In the genomic region with DNA sequence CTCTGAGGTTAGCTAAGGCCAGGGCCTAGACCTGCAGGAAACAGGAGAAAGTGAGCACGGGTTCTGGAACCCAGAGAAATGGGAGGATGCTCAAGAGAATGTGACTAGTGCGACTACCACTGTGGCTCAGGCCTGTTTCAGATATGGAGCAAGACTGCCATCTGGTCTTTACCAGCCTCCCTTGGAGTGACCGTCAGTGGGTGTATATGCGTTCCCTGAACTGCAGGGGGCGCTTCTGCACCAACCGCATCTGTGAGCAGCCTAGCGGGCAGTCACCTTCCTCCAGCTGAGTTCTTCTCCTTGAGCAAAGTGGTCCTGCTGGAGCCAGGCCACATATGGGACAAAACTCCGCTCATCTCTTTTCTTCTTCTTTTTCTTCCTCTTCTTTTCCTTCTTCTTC, we compare ENCODE assay signal across 11 mouse cellular contexts. TPM values are rescaled to one million over a fixed set of nuclear protein-coding genes. Genes with fewer than 3 reads are reported as not detected.
DNase-seq lines count a peak whose midpoint lies in the region; ATAC-seq and TF ChIP-seq lines count a peak whose summit lies in the region.
"Had no signal": no experiment of that assay in that cellular context is flagged by ENCODE, and none has a peak within 500 bp of the region (broad histone marks: within the 10 kb centered on the region; RNA-seq: fewer than 3 reads in every experiment).

No protein-coding gene starts in this region.

- peak; percentile 54; the same call in 1 of the 2 replicates for TF ChIP-seq CTCF in spleen, adult 2 months (IDR thresholded peaks at IDR 0.05; ENCODE audit: extremely low read depth, insufficient read depth, insufficient read length, insufficient replicate concordance)
- peak; percentile 72 for TF ChIP-seq CTCF in stomach, postnatal 0 days (IDR thresholded peaks at IDR 0.05; ENCODE audit: low read depth)

- peak; percentile 61 to 77 for DNase-seq in adrenal gland, adult (ENCODE audit: inconsistent age in 2 of 2, low spot score in 1 of 2)
- DNase-seq in adrenal gland, postnatal 4 days (ENCODE audit: low spot score in 2 of 2): no peak
- no peak for DNase-seq in spleen, adult 2 months (ENCODE audit: low read depth in 1 of 2, low spot score in 2 of 2)
- no peak for DNase-seq in spleen, adult 18-20 months
- DNase-seq in limb, embryonic 10.5 days (ENCODE audit: low spot score): peak; percentile 47
- DNase-seq in stomach, postnatal 0 days (ENCODE audit: low spot score): peak; percentile 62
- no peak for DNase-seq in right cerebral cortex, postnatal 25 days
- no peak for DNase-seq in gastrocnemius, postnatal 14 days

- H3K27me3 ChIP-seq in spleen, adult 2 months (ENCODE audit: control insufficient read depth, insufficient read depth, low read length): no peaks in the 10 kb centered on the region
- H3K27me3 ChIP-seq in limb, embryonic 10.5 days (ENCODE audit: low read depth, poor library complexity, severe bottlenecking): 0 out of 2 replicates have a peak, but pooled peaks cover 4% of the 10 kb centered on the region
- H3K27me3 ChIP-seq in stomach, postnatal 0 days (ENCODE audit: control insufficient read depth, insufficient read depth, low read length): no peaks in the 10 kb centered on the region
- H3K27me3 ChIP-seq: embryonic facial prominence, embryonic 13.5 days; kidney, embryonic 15.5 days; neural tube, embryonic 12.5 days had no signal

- H3K36me3 ChIP-seq in spleen, adult 2 months (ENCODE audit: control insufficient read depth, insufficient read depth, low read length): no peaks in the 10 kb centered on the region
- no peaks in the 10 kb centered on the region for H3K36me3 ChIP-seq in limb, embryonic 10.5 days
- no peaks in the 10 kb centered on the region for H3K36me3 ChIP-seq in stomach, postnatal 0 days (ENCODE audit: control insufficient read depth, insufficient read depth, low read length)
- H3K36me3 ChIP-seq: embryonic facial prominence, embryonic 13.5 days; kidney, embryonic 15.5 days; neural tube, embryonic 12.5 days had no signal

- H3K9ac ChIP-seq in stomach, postnatal 0 days (ENCODE audit: low read length): no peak overlapping the region
- H3K9ac ChIP-seq: embryonic facial prominence, embryonic 13.5 days; kidney, embryonic 15.5 days; neural tube, embryonic 12.5 days had no signal

- H3K4me1 ChIP-seq in spleen, adult 2 months (ENCODE audit: control insufficient read depth, insufficient read depth, insufficient read length): peaks cover 15% of the 10 kb centered on the region; the same call in 1 of the 2 replicates
- 0 out of 2 replicates have a peak, but pooled peaks cover 11% of the 10 kb centered on the region for H3K4me1 ChIP-seq in limb, embryonic 10.5 days
- H3K4me1 ChIP-seq in stomach, postnatal 0 days (replicated peaks; ENCODE audit: control insufficient read depth, insufficient read depth): no peaks in the 10 kb centered on the region
- H3K4me1 ChIP-seq: embryonic facial prominence, embryonic 13.5 days; kidney, embryonic 15.5 days; neural tube, embryonic 12.5 days had no signal

- no peaks in the 10 kb centered on the region for H3K9me3 ChIP-seq in limb, embryonic 10.5 days (replicated peaks)
- no peaks in the 10 kb centered on the region for H3K9me3 ChIP-seq in stomach, postnatal 0 days (ENCODE audit: control insufficient read depth, low read length)
- H3K9me3 ChIP-seq: embryonic facial prominence, embryonic 13.5 days; kidney, embryonic 15.5 days; neural tube, embryonic 12.5 days had no signal

- no peak for TF ChIP-seq EP300 in stomach, postnatal 0 days (optimal IDR thresholded peaks at IDR 0.05)

- no peak for TF ChIP-seq POLR2A in spleen, adult 2 months (IDR thresholded peaks at IDR 0.05; ENCODE audit: low read depth, low read length)

- H3K4me2 ChIP-seq in stomach, postnatal 0 days (replicated peaks; ENCODE audit: low read depth): no peak overlapping the region
- H3K4me2 ChIP-seq: embryonic facial prominence, embryonic 13.5 days; kidney, embryonic 15.5 days; neural tube, embryonic 12.5 days had no signal

- peak; percentile 50 for ATAC-seq in stomach, postnatal 0 days (ENCODE audit: low FRiP score, low TSS enrichment)

- H3K27ac ChIP-seq in spleen, adult 2 months (ENCODE audit: insufficient read depth, low read length): no peak overlapping the region
- no peak overlapping the region for H3K27ac ChIP-seq in limb, embryonic 10.5 days
- no peak overlapping the region for H3K27ac ChIP-seq in stomach, postnatal 0 days (replicated peaks)
- H3K27ac ChIP-seq: embryonic facial prominence, embryonic 13.5 days; kidney, embryonic 15.5 days; neural tube, embryonic 12.5 days had no signal

- H3K4me3 ChIP-seq in spleen, adult 2 months (ENCODE audit: extremely low read depth, insufficient read depth, insufficient read length): no peak overlapping the region
- H3K4me3 ChIP-seq in limb, embryonic 10.5 days: no peak overlapping the region
- H3K4me3 ChIP-seq in stomach, postnatal 0 days (ENCODE audit: low read depth, low read length): no peak overlapping the region
- H3K4me3 ChIP-seq: embryonic facial prominence, embryonic 13.5 days; kidney, embryonic 15.5 days; neural tube, embryonic 12.5 days had no signal

- WGBS in spleen, adult 2 months: 67% methylated on average over 8 of the region's 8 CpGs
- 34% methylated on average over 8 of the region's 8 CpGs for WGBS in limb, embryonic 10.5 days
- 46% methylated on average over 8 of the region's 8 CpGs for WGBS in stomach, postnatal 0 days

- intact Hi-C loops in gastrocnemius, postnatal 14 days (cut with DNase I; ENCODE audit: low total_unique reads): no loop called here

RNA-seq across cellular contexts. Expression of gene Lefty1, which starts 15.1 kb away (rescaled TPM):
- 1 to 10 TPM; 1.4 to 2.7 TPM for total RNA-seq in adrenal gland, postnatal 4 days (2021)
- polyA plus RNA-seq in spleen, adult 2 months (2012; rRNA removed): 10.9 and 16.8 TPM in 2 replicates
- polyA plus RNA-seq in limb, embryonic 10.5 days (2016; fragmentation: Nextera tagmentation; extraction: Ambion mirVana): 0.23 and 0.33 TPM in 2 replicates
- polyA plus RNA-seq in stomach, postnatal 0 days (2015; fragmentation: Nextera tagmentation; extraction: Ambion mirVana): 6.1 TPM in 2 replicates
- under 1 TPM; 0.44 to 0.53 TPM for total RNA-seq in gastrocnemius, postnatal 14 days (2021)

RNA-seq across cellular contexts. Expression of gene Pycr2, which starts 15.6 kb away (rescaled TPM):
- 10 to 100 TPM; 43.6 to 43.7 TPM for total RNA-seq in adrenal gland, postnatal 4 days (2021)
- polyA plus RNA-seq in spleen, adult 2 months (2012; rRNA removed): 41.7 and 53.9 TPM in 2 replicates
- polyA plus RNA-seq in limb, embryonic 10.5 days (2016; fragmentation: Nextera tagmentation; extraction: Ambion mirVana): 163 and 166 TPM in 2 replicates
- polyA plus RNA-seq in stomach, postnatal 0 days (2015; fragmentation: Nextera tagmentation; extraction: Ambion mirVana): 62.6 and 63.7 TPM in 2 replicates
- total RNA-seq in gastrocnemius, postnatal 14 days (2021): 10 to 100 TPM; 18.3 to 18.4 TPM

RNA-seq across cellular contexts. Expression of gene Tmem63a, which starts 22.5 kb away (rescaled TPM):
- 10 to 100 TPM; 32.2 to 33.0 TPM for total RNA-seq in adrenal gland, postnatal 4 days (2021)
- 38.6 and 42.5 TPM in 2 replicates for polyA plus RNA-seq in spleen, adult 2 months (2012; rRNA removed)
- polyA plus RNA-seq in limb, embryonic 10.5 days (2016; fragmentation: Nextera tagmentation; extraction: Ambion mirVana): 2.9 and 6.2 TPM in 2 replicates
- polyA plus RNA-seq in stomach, postnatal 0 days (2015; fragmentation: Nextera tagmentation; extraction: Ambion mirVana): 35.2 and 36.7 TPM in 2 replicates
- total RNA-seq in gastrocnemius, postnatal 14 days (2021): 10 to 100 TPM; 11.9 to 12.5 TPM

RNA-seq across cellular contexts. Expression of gene Lefty2, which starts 26.8 kb away (rescaled TPM):
- total RNA-seq in adrenal gland, postnatal 4 days (2021): under 1 TPM; 0.39 to 0.45 TPM
- not detected in 2 replicates for polyA plus RNA-seq in spleen, adult 2 months (2012; rRNA removed)
- polyA plus RNA-seq in limb, embryonic 10.5 days (2016; fragmentation: Nextera tagmentation; extraction: Ambion mirVana): not detected in 2 replicates
- polyA plus RNA-seq in stomach, postnatal 0 days (2015; fragmentation: Nextera tagmentation; extraction: Ambion mirVana): 0.13 and 0.15 TPM in 2 replicates
- not detected for total RNA-seq in gastrocnemius, postnatal 14 days (2021)
- polyA plus RNA-seq: neural tube, embryonic 12.5 days had no signal

Comparison
In these comparisons a context has a peak if more than half of its experiments do, and no peak if none do; other contexts are left out.
1. DNase-seq: peak in adrenal gland, adult (2 of 2), limb, embryonic 10.5 days (single experiment) and stomach, postnatal 0 days (single experiment); none in adrenal gland, postnatal 4 days (0 of 2), spleen, adult 2 months (0 of 2), spleen, adult 18-20 months (0 of 2), right cerebral cortex, postnatal 25 days (single experiment) and gastrocnemius, postnatal 14 days (single experiment).